Mouse (Mus musculus) heart, postnatal 0 days (tissue): ENCODE measurements around the gene Pgbd5.

ENCODE experiments used
- CTCF ChIP-seq: IDR thresholded peaks from 2 replicates; pipeline ENCODE4 v1.5.1; 2016; ENCODE audit warnings: antibody characterized with exemption, control low read depth, low read depth
- EP300 ChIP-seq: IDR thresholded peaks from 2 replicates; pipeline ENCODE4 v1.6.1; 2016; ENCODE audit warnings: antibody characterized with exemption, low read depth

DNA sequence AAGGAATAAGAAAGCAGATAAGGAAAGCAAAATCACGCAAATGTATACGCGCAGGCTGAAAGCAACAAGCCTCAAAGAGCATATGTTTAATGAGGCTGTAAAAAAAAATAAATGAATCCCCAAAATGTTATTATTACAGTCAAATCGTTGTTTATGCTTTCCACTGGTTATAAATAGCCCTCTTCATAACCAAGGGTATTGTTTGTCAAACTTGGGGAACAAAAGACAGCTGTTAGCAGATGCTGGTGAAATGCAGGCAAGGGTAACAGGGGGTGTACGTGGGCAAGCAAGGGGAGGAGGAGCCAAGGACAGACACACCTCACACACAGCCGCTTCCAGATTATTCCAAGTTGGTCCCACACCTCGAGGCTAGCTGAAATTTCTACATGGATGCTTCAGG lies 44.1 kb downstream of the Pgbd5 start:
- TF ChIP-seq EP300 = no peak
- no peak for TF ChIP-seq CTCF
